Mouse (Mus musculus) thymus, postnatal 0 days (tissue): ENCODE results near the gene Cpsf6. TPM values are rescaled to one million over a fixed set of nuclear protein-coding genes. Genes with fewer than 3 reads are reported as not detected.

ENCODE experiments used
- DNase-seq: peaks from one replicate; pipeline ENCODE4 v3.0.0-alpha.2; 2015; ENCODE audit warnings: low spot score
- polyA plus RNA-seq: library from polyadenylated mRNA; unstranded; fragments of >200 nt; fragmentation: Nextera tagmentation; extraction: Ambion mirVana; gene quantifications from 2 replicates; pipeline ENCODE4 v1.2.1, GENCODE M21; 2015

Gene Cpsf6
- polyA plus RNA-seq = 154 and 161 TPM in 2 replicates

DNA sequence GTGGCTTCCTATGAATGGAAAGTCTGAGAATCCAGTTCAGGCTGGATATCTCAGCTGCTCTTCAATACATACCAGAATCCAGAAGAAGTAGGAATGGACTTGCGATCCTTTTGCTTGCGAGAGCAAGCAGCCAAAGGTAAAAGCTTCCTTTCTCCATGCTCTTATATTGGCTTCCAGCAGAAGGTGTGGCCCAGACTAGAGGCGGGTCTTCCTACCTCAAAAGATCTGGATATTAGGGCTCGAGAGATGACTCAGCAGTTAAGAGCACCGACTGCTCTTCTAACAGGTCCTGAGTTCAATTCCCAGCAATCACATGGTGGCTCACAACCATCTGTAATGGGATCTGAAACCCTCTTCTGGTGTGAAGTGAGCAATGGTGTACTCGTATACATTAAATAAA, at the start of gene Cpsf6:
Cpsf6 (minus strand) TSS at position 108 of the 400 bp plus-strand sequence.
- no peak for DNase-seq

DNA sequence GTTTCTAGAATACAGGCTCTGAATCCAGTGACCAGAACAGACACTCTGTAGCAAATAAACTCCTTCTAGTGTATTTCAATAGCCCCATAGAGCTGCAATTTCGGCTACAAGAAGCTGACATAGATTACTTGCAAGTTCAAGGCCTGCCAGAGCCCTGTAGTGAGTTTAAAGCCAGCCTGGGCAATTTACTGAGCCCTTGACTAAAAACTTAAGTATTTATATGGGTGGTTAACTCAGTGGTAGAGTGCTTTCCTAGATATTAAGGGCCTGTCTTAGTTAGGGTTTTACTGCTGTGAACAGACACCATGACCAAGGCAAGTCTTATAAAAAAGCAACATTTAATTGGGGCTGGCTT, 46.8 kb upstream of the Cpsf6 start:
- no peak for DNase-seq

DNA sequence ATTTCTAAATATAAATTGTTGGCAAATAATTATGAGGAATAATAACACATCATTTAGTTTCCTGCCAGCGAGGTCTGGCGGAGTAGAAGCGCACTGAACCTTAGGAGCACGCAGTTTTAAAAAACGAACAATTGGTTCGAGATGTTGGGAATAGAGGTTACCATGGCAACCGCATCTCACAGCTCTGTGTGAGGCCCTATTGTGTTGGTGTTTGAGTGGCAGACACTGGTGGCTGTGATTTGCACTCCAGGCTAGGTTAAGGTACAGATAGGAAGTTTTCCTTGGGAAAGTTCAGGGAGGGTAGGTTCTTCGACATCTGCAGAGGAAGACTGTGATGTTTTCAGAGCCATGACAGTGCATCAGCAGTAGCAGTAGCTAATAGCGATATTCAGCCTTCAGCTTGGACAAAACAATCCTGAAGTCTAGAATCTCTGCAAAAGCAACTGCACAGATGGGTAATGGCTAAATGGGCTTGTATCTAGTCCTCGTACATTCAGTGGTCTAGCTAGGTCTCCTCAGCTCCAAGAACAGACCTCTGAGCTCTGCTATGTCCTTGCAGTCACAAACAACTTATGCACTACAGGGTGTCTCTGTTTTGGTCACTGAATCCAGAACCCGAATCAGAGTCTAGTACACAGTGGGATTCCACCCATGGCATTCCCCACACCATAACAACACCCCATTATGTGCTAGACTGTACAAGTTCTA, 46.2 kb upstream of the Cpsf6 start:
- DNase-seq = no peak

DNA sequence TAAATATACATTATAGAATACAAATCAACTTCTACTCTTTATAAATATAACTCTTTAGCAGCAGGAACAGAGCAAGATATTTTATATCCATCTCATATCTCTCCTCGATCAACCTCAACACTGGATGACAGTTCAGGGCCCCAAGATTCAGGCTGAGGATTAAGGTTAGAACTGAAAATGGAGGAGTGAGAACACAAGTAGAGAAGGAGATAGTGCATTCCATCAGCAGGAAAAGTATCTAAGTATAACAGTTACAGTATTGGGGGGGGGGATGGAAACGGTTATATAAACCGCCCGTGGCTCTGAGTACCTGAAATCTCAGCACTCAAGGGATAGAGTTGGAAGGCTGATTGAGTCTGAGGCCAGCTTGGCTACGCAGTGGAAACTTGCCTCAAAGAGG, 45.2 kb upstream of the Cpsf6 start:
- DNase-seq = no peak

DNA sequence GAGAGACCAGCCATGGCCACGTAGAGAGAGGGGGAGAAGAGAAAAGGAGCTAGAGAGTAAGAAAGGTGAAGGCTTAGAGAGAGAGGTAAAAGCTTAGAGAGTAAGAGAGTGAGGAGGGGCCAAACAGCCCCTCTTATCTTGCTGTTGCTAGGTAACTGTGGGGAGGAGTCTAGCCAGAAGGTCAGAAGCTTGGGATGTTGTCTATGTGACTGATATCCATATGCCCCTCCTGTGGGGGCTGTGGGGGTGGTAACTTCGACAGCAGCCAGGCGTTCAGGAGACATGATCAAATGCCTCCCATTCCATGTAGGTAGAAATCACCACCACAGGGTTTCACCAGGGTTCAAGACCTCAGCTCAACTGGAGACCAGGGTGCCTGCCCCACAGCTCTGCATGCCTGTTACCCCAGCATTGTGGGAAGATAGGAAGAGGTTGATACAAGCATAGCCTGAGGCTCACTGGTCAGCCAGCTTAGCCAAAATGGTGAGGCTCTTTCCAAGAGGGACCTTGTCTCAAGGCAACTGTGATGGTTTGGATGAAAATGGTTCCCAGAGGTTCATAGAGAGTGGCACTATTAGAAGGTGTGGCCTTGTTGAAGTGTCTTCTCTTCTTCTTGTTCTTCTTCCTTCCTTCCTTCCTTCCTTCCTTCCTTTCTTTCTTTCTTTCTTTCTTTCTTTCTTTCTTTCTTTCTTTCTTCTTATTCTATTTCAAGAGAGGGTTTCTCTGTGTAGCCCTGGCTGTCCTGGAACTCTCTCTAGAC, 44.5 kb upstream of the Cpsf6 start:
- DNase-seq = no peak

DNA sequence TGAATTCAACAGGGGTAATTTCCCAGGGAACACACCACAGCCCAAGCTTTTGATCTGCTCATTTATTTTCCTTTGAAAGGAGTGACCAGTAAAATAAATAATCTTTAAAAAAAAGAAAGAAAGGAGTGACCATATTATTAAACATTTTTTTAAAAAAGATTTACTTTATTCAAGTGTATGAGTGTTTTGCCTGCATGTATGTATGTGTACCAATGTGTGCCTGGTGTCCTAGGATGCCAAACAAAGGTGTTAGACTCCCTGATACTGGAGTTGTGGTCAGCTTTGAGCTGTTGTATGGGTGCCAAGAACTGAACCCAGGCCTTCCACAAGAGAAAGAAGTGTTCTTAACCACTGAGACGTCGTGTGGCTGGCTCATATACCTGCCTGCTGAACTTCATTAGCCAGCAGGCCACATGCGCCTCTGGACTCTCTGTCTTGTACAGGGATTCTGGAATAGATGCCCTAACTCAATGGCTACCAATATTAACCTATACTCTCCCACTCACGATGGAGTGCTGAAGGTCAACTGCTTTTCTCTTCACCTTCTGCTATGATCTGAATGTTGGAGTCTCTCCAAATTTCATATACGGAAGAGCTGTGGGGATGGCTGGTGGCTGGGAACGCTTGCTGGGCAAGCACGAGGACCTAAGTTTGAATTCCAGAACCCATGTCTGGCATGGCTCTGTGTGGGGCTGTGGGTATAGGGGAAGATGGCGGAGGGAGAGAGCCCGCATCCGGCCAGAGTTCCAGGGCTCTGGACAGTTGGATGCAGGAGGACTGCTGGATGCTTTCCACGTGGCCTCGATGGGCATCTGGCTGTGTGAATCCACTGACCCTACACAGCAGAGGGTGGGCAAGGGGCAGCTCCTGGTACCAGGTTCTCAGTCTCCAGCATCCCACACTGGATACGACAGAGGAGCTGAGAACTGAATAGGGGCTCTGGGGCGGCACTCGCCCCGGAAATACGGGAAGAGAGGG, 43.5 kb upstream of the Cpsf6 start:
- no peak for DNase-seq

DNA sequence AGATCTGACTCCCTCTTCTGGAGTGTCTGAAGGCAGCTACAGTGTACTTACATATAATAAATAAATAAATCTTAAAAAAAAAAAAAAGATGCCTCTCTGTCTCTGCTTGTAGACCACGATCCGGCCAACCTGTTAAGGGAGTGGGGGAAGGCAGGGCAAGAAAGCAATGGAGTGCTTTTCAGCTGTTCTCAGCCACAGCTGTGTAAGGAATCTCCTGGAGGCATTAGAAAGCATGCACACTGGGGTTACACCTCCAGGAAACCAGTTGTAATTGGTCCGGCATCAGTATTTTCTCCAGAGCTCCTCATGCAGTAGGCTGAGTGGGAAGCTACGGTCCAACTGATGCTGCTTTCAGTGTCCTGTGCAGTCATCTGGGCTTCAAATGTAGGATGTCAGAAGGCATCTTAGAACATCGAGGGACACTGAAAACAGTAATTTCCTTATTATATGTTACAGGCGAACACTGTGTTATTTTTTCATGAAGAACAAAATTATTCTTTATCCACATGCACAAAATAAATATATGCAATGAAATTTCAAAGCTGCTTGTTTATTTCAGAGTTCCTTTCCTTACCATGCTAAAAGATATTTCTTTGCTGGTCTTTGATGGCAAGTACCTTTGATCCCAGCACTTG, 42.5 kb upstream of the Cpsf6 start:
- DNase-seq = no peak

DNA sequence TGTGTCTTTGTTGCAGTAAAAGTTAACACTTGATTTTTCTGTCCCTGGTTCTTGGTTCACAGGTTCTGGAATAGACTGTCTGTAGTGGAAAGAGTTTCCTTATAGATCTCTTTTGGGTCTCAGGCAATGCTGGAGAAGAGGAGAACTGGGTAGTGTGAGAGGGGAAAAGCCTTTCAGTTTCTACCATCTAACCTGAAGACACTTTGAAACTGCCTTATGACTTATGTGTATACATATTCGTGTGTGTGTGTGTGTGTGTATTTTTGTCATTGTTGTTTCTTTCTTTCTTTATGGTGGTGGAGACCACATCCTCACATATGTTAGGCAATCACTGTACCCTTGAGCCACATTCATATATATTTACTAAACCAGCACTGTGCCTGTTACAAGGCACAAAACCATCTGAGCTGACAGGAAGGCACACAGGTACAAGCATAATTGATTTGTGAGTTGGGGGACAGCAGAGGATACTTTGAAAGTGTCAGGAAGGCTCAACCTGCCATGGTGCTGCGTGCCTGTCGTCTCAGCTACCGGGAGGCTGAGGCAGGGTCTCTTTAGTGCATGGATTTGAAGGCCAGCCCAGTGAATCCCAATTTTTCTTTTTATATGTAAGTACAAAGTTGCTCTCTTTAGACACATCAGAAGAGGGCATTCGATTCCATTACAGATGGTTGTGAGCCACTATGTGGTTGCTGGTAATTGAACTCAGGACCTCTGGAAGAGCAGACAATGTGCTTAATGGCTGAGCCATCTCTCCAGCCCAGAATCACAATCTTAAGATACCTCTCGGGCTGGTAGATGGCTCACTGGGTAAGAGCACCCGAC, 41.7 kb upstream of the Cpsf6 start:
- no peak for DNase-seq

DNA sequence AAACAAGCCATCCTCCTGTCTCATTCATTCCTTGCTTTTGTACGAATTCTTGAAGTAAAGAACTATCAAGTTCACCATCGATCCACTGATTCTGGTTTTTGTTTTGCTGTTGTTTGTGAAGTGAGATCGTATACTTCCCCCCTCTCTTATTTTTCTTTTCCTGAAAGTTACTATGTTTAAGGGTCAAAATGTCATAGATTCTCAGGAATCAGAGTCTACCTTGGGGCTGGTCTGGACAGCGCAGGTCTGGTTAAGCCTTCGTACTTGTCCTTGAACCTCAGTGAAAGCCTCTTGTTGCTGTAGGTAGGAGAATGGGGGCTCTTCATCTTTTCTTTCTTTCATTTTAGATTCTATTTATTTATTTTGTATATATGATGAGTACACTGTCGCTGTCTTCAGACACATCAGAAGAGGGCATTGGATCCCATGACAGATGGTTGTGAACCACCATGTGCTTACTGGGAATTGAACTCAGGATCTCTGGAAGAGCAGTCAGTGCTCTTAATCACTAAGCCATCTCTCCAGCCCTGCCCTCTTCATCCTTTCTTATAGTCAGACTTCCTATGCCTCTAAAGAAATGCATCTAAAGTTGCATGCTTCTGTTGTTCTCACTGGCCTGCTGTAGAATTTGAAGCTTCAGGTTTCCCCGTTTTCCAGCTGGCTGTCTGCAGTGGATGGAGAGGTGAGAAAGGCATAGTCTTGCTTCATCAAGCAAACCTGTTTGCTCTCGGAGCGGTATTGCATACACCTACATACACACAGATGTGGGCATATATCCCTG, 40.9 kb upstream of the Cpsf6 start:
- DNase-seq = no peak

DNA sequence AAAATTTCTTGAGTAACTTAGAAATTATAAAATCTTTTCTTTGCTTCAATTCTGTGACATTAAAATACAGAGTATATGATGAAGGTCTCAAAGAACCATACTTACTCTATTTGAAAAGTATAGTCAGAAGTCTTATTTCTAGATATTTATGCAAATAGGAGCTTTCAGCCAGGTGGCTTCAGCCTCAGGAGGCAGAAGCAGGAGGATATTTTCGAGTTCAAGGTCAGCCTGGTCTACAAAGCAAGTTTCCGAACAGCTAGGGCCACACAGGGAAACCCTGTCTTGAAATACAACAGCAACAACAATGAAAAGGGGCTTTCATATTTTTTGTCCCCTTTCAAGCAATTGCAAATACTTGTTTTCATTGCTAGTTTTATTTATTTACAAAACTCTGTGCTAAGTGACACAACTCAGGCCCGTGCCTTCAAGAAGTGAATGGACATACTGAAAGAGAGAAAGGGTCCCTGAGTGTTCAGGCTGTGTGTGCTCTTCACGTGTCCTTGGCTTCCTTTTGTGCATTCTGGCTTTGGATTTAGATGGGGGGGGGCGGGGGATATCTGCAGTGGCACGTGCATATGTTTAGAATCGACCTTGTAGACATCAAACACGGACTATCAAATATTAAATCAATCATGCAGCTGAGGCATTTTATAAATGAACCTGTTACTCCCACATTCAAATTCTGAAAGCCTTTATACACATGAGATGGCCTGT, 39.9 kb upstream of the Cpsf6 start:
- no peak for DNase-seq

DNA sequence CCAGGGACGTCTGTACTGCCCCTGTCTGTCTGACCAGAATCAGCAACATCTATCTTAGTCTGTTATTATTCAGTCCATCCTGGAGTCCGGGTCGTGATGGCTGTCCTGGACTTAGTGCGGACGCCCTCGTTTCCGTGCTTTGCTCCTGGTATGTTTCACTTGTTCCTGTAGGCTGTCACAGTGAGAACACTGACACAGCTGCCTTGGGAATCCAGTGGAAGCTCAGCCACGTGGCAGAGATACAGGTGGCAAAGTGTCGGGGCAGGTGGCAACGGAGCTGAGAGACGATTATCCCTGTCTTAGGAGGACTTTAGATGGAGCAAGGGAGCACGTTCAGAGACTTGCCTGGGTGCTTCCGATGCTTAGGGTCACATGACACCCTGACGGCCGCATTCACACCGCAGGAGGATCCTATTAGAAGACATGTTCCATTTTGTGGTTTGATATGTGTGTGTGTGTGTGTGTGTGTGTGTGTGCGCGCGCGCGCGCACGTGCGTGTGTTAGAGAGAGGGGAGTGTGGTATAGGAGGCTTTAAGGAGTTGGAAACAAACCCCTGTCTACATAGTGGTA, 38.9 kb upstream of the Cpsf6 start:
- peak; percentile 20 for DNase-seq

DNA sequence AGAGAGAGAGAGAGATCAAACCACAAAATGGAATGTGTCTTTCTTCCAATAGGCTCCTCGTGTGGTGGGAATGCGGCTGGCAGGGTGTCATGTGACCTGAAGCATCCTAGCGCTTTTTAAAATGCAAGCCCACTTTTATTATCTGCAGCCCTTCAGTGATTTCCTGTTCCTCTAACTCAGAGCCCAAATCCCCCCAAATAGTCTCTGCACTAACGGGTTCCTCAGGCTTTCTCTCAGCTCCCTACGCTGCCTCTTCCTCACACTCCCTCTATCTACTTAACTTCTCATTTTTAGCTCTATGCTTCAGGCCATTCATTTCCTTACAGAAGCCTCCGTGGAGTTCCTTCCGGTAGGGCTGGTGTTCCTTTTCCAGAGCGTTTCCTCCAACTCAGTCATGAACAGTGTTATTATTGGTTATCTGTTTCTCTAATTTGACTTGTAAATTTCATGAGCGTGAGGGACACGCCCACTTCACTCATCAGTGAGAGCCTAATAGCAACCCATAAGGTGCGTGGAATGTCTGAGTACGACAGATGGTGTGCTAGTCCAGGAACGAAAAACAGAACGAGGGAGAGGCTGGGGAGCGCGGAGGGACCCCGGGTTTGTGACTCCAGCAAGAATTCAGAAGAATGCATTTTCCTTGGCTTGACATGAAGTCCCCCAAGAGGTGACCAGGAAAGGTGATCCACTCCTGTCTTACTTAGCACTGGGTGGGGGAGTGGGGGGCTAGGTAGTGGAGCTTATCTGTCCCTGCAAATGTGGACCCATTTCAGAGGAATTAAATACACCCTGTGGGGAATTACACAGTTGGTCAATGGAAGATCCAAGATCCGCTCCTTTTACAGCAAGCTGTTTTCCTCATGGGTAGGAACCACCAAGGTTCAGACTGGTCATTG, 38.2 kb upstream of the Cpsf6 start:
- peak; percentile 17 for DNase-seq

DNA sequence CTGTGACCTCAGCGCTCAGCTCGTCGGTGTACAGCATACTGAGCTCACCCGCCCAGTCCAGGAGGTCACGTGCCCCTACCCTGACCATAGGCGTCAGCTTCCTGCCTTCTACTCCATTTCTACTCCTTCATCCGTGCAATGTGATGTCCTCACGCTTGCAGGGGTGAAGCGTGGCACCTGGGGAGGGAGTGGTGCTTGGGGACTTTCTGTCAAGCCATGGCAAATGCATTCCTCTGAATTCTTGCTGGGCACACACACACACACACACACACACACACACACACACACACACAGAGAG, 37.6 kb upstream of the Cpsf6 start:
- no peak for DNase-seq

DNA sequence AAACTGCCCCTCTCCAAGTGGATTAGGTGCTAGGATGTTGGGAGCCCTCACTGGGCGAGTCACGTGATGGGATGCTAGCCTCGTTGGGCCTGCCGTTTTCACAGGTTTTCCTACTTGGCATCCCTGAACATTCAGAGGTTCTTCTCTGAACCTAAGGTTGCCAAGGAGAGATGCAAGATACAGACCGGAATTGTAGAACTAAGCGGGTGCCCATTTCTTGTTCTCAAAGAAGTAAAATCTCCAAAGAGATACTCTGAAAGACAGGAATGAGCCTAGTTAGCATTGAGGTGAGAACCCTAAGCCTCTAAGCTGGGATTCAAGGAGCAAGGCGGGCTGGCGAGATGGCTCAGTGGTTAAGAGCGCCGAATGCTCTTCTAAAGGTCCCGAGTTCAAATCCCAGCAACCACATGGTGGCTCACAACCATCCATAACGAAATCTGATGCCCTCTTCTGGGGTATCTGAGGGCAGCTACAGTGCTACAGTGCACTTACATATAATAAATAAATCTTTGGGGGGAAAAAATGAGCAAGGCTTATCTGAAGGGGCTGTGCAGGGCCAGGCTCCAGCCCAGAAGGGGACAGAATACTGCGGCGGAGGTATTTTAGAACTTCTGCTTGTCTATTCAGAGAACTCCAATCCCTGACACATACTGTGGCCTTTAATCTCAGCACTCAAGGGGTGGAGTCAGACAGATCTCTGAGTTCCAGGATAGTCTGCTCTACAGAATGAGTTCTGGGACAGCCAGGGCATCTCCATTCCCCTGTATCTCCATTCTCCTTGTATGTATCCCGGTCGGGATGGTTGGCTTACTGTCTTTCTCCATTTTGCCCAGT, 37.0 kb upstream of the Cpsf6 start:
- DNase-seq = no peak

DNA sequence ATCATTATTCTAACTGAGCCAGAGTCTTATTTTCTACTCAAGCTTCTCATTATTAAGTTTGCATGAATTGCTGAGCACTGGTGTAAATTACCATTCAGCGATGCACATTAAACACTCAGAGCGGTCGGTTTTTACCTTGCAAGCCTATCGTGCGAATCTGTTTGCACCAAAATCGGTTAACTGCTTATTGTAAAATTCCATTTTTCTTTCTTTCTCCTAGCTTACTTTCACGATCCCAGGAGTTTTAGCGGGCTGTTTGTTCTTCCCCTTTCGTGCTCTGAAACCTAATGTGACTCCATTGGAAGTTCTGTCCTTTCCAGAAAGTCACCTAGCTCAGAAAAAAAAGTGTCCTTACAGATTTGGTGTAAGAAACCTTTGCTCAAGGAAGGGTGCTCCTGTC, 36.3 kb upstream of the Cpsf6 start:
- no peak for DNase-seq

DNA sequence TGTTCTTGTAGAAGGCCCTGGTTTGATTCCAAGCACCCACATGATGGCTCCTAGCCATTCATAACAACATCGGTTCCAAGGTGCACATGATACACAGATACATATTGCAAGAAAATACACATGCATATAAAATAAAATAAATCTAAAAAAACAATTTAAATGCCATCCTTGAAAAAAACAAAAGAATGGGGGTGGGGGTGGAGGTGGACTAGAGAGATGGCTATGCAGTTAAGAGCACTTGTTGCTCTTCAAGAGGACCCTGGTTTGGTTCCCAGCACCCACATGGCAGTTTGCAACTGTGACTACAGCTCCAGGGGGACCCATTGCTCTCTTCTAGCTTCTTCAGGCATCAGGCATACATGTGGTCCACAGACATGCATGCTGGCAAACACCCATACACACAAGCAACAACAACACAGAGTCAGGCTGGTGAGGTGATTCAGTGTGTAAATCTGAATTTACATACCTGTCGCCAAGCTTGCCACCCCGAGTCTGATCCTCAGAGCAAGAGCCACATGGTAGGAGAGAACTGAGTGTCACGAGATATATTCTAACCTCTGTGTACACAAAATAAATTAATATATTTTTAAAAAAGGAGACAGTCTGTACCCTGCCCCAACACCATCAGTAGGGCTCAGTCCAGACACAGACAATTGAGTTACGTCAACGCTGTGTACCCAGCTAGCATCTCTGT, 35.7 kb upstream of the Cpsf6 start:
- DNase-seq = no peak
